Mouse (Mus musculus) MEL (cell line): Measurements from ENCODE around the gene Filip1l. TPM values are rescaled to one million over a fixed set of nuclear protein-coding genes. Genes with fewer than 3 reads are reported as not detected.

Experiments
- DNase-seq: peaks from one replicate; pipeline ENCODE4 v3.0.0; 2011; ENCODE audit warnings: low read depth, low spot score
- H3K27ac ChIP-seq: 2 replicates; pipeline ENCODE4 v1.5.1; 2012; ENCODE audit warnings: low read depth, mild to moderate bottlenecking, control low read depth, low read length, moderate library complexity; ENCODE audit not compliant: control insufficient read depth
- H3K27me3 ChIP-seq, 2 experiments: fragments of 150-350 bp in 1 of 2; sonication (generic) in 1 of 2; 2 replicates each; pipeline ENCODE4 v1.6.1; 2012; ENCODE audit warnings: low read length in 2 of 2, mild to moderate bottlenecking in 2 of 2, improper control_type of control experiment in 1 of 2, moderate library complexity in 1 of 2; ENCODE audit not compliant: insufficient read depth in 2 of 2, control insufficient read depth in 1 of 2
- H3K36me3 ChIP-seq, 2 experiments: 2 replicates each; pipeline ENCODE4 v1.6.1; 2012 to 2014; ENCODE audit warnings: low read length in 2 of 2, improper control_type of control experiment in 1 of 2, inconsistent platforms in 1 of 2, mild to moderate bottlenecking in 1 of 2; ENCODE audit not compliant: insufficient read depth in 2 of 2, control insufficient read depth in 1 of 2
- H3K4me1 ChIP-seq, 2 experiments: fragments of 150-350 bp in 1 of 2; sonication (generic) in 1 of 2; 2 replicates each; pipeline ENCODE4 v1.6.1; 2012; ENCODE audit warnings: low read length in 2 of 2, improper control_type of control experiment in 1 of 2, mild to moderate bottlenecking in 1 of 2; ENCODE audit not compliant: insufficient read depth in 2 of 2, control insufficient read depth in 1 of 2
- H3K4me3 ChIP-seq, 2 experiments: fragments of 150-350 bp in 1 of 2; sonication (generic) in 1 of 2; 2 replicates each; pipeline ENCODE4 v1.5.1; 2012; ENCODE audit warnings: low read depth in 2 of 2, low read length in 2 of 2, mild to moderate bottlenecking in 2 of 2, moderate library complexity in 2 of 2, control low read depth in 1 of 2, improper control_type of control experiment in 1 of 2; ENCODE audit not compliant: control insufficient read depth in 1 of 2, insufficient read depth in 1 of 2
- H3K79me2 ChIP-seq: 2 replicates; pipeline ENCODE4 v1.6.1; 2012; ENCODE audit warnings: mild to moderate bottlenecking, low read length, moderate library complexity; ENCODE audit not compliant: control insufficient read depth, poor library complexity, insufficient read depth
- H3K9ac ChIP-seq: 2 replicates; pipeline ENCODE4 v1.6.1; 2012; ENCODE audit warnings: low read depth, mild to moderate bottlenecking, control low read depth, low read length, moderate library complexity; ENCODE audit not compliant: control insufficient read depth, poor library complexity, severe bottlenecking
- H3K9me3 ChIP-seq: fragments of 150-350 bp; sonication (generic); replicated peaks from 2 replicates; pipeline ENCODE4 v1.6.1; 2012; ENCODE audit warnings: mild to moderate bottlenecking, low read length, improper control_type of control experiment, moderate library complexity; ENCODE audit not compliant: insufficient read depth
- E2F4 ChIP-seq: IDR thresholded peaks from 2 replicates; pipeline ENCODE4 v1.6.1; 2011; ENCODE audit warnings: low read depth, low read length, improper control_type of control experiment, borderline replicate concordance
- ETS1 ChIP-seq: IDR thresholded peaks from 2 replicates; pipeline ENCODE4 v1.6.1; 2012; ENCODE audit warnings: low read depth, mild to moderate bottlenecking, inconsistent platforms, low read length, improper control_type of control experiment, moderate library complexity
- GABPA ChIP-seq: IDR thresholded peaks from 2 replicates; pipeline ENCODE4 v1.6.1; 2012; ENCODE audit warnings: low read depth, mild to moderate bottlenecking, inconsistent platforms, low read length, improper control_type of control experiment, moderate library complexity
- GATA1 ChIP-seq: IDR thresholded peaks from 2 replicates; pipeline ENCODE4 v1.6.1; 2011; ENCODE audit warnings: low read depth, low read length, improper control_type of control experiment
- JUND ChIP-seq: IDR thresholded peaks from 2 replicates; pipeline ENCODE4 v1.6.1; 2011; ENCODE audit warnings: low read depth, mild to moderate bottlenecking, improper control_type of control experiment, low read length
- KAT2A ChIP-seq: conservative IDR thresholded peaks from 2 replicates; pipeline ENCODE4 v1.6.1; 2012; ENCODE audit warnings: low read depth, low read length, improper control_type of control experiment, inconsistent platforms
- MAFK ChIP-seq: IDR thresholded peaks from 2 replicates; pipeline ENCODE4 v1.6.1; 2011; ENCODE audit warnings: low read depth, mild to moderate bottlenecking, low read length, improper control_type of control experiment, borderline replicate concordance
- MAZ ChIP-seq: IDR thresholded peaks from 2 replicates; pipeline ENCODE4 v1.6.1; 2012; ENCODE audit warnings: low read depth, mild to moderate bottlenecking, inconsistent platforms, low read length, improper control_type of control experiment
- MEF2A ChIP-seq: IDR thresholded peaks from 2 replicates; pipeline ENCODE4 v1.6.1; 2014; ENCODE audit warnings: low read depth, mild to moderate bottlenecking, inconsistent platforms, low read length, improper control_type of control experiment; ENCODE audit not compliant: poor library complexity, insufficient replicate concordance, severe bottlenecking; ENCODE audit errors: extremely low read depth
- MXI1 ChIP-seq: IDR thresholded peaks from 2 replicates; pipeline ENCODE4 v1.6.1; 2011; ENCODE audit warnings: mild to moderate bottlenecking, low read depth, low read length, improper control_type of control experiment
- MYB ChIP-seq: IDR thresholded peaks from 2 replicates; pipeline ENCODE4 v1.6.1; 2011; ENCODE audit warnings: mild to moderate bottlenecking, low read depth, low read length, improper control_type of control experiment
- NRF1 ChIP-seq: IDR thresholded peaks from 2 replicates; pipeline ENCODE4 v1.6.1; 2014; ENCODE audit warnings: low read depth, mild to moderate bottlenecking, inconsistent platforms, low read length, improper control_type of control experiment, moderate library complexity; ENCODE audit not compliant: poor library complexity, insufficient read depth, severe bottlenecking
- POLR2A ChIP-seq, 2 experiments: IDR thresholded peaks; 2 replicates each; pipeline ENCODE4 v1.6.1; 2011 to 2012; ENCODE audit warnings: low read length in 2 of 2, mild to moderate bottlenecking in 2 of 2, control low read depth in 1 of 2, improper control_type of control experiment in 1 of 2, low read depth in 1 of 2, moderate library complexity in 1 of 2; ENCODE audit not compliant: control insufficient read depth in 1 of 2, insufficient read depth in 1 of 2, poor library complexity in 1 of 2
- POLR2AphosphoS2 ChIP-seq: IDR thresholded peaks from 2 replicates; pipeline ENCODE4 v1.6.1; 2011; ENCODE audit warnings: low read length, improper control_type of control experiment
- POLR2AphosphoS5 ChIP-seq: IDR thresholded peaks from 2 replicates; pipeline ENCODE4 v1.6.1; 2012; ENCODE audit warnings: low read depth, borderline replicate concordance, mild to moderate bottlenecking, inconsistent platforms, low read length, moderate library complexity, mixed read lengths
- RAD21 ChIP-seq: IDR thresholded peaks from 2 replicates; pipeline ENCODE4 v1.6.1; 2011; ENCODE audit warnings: mild to moderate bottlenecking, low read depth, low read length, improper control_type of control experiment
- RCOR1 ChIP-seq: IDR thresholded peaks from 2 replicates; pipeline ENCODE4 v1.6.1; 2012; ENCODE audit warnings: low read depth, mild to moderate bottlenecking, inconsistent platforms, low read length, improper control_type of control experiment
- SIN3A ChIP-seq: IDR thresholded peaks from 2 replicates; pipeline ENCODE4 v1.6.1; 2012; ENCODE audit warnings: low read length, improper control_type of control experiment, inconsistent platforms
- TAL1 ChIP-seq: IDR thresholded peaks from 2 replicates; pipeline ENCODE4 v1.6.1; 2012; ENCODE audit warnings: mild to moderate bottlenecking, inconsistent platforms, low read length, moderate library complexity, mixed read lengths
- TCF12 ChIP-seq: IDR thresholded peaks from 2 replicates; pipeline ENCODE4 v1.6.1; 2014; ENCODE audit warnings: low read depth, mild to moderate bottlenecking, inconsistent platforms, low read length, improper control_type of control experiment, moderate library complexity
- USF1 ChIP-seq: IDR thresholded peaks from 2 replicates; pipeline ENCODE4 v1.6.1; 2014; ENCODE audit warnings: low read depth, mild to moderate bottlenecking, inconsistent platforms, low read length, improper control_type of control experiment, moderate library complexity
- USF2 ChIP-seq, 2 experiments: IDR thresholded peaks; 2 replicates each; pipeline ENCODE4 v1.6.1; 2011 to 2012; ENCODE audit warnings: improper control_type of control experiment in 2 of 2, low read length in 2 of 2, borderline replicate concordance in 1 of 2, inconsistent platforms in 1 of 2, low read depth in 1 of 2, mild to moderate bottlenecking in 1 of 2; ENCODE audit not compliant: insufficient read depth in 1 of 2
- ZC3H11A ChIP-seq: IDR thresholded peaks from 2 replicates; pipeline ENCODE4 v1.6.1; 2012; ENCODE audit warnings: low read depth, mild to moderate bottlenecking, inconsistent platforms, low read length, improper control_type of control experiment
- ZMIZ1 ChIP-seq: IDR thresholded peaks from 2 replicates; pipeline ENCODE4 v1.6.1; 2012; ENCODE audit warnings: low read depth, mild to moderate bottlenecking, inconsistent platforms, low read length, improper control_type of control experiment, moderate library complexity
- polyA plus RNA-seq, 2 experiments: library from polyadenylated mRNA; stranded (reverse) in 1 of 2; unstranded in 1 of 2; fragments of >175 nt in 1 of 2; fragments of >200 nt in 1 of 2; gene quantifications; 2 replicates each; pipeline versions ENCODE4 v1.2.1 to v1.2.4; 2012; ENCODE audit warnings: low replicate concordance in 2 of 2, low read depth in 1 of 2; ENCODE audit not compliant: insufficient read length in 2 of 2, insufficient read depth in 1 of 2, missing spikeins in 1 of 2
- total RNA-seq: library from RNA; depleted of rRNA; stranded (reverse); fragments of 300-350 nt; gene quantifications from 2 replicates; pipeline ENCODE4 v1.2.3, GENCODE M21; 2012; rRNA removed

The Filip1l gene
- total RNA-seq (0.27 and 0.39 TPM in 2 replicates), polyA plus RNA-seq (1 to 10 TPM in 1 of 2 experiments, not detected in 1; 1.8 TPM)

GRCm38 (mm10) chr16:57352751-57353150 is at the start of gene Filip1l:
Filip1l (plus strand) TSS chr16:57353093.
- no peak within 1 kb of the TSS for H3K9ac ChIP-seq
- H3K27me3 ChIP-seq = no peaks in the 10 kb centered on the region
- H3K4me3 ChIP-seq = no peak within 1 kb of the TSS
- H3K36me3 ChIP-seq = no peaks in the 10 kb centered on the region
- H3K4me1 ChIP-seq = no peaks in the 10 kb centered on the region
- TF ChIP-seq SIN3A (no peak), POLR2AphosphoS5 (no peak), MAFK (no peak), GATA1 (no peak), ZMIZ1 (no peak), MAZ (no peak), MEF2A (no peak), E2F4 (no peak), POLR2AphosphoS2 (no peak), TAL1 (no peak)
- no peak for DNase-seq
- no peaks in the 10 kb centered on the region for H3K79me2 ChIP-seq
- no peaks in the 10 kb centered on the region for H3K9me3 ChIP-seq
- H3K27ac ChIP-seq = no peak within 1 kb of the TSS

GRCm38 (mm10) chr16:57303716-57304115 is 49.2 kb upstream of the Filip1l start:
- H3K9me3 ChIP-seq = no peaks in the 10 kb centered on the region
- no peaks in the 10 kb centered on the region for H3K27me3 ChIP-seq
- no peak overlapping the region for H3K27ac ChIP-seq
- TF ChIP-seq USF2 (IDR thresholded peaks at IDR 0.05; ENCODE audit: borderline replicate concordance in 1 of 2, insufficient read depth in 1 of 2, low read depth in 1 of 2, low read length in 2 of 2) (no peak), GABPA (no peak), JUND (no peak), MXI1 (no peak), KAT2A (no peak), RCOR1 (no peak), MYB (no peak), RAD21 (no peak), ZC3H11A (no peak), POLR2A (IDR thresholded peaks at IDR 0.05; ENCODE audit: control insufficient read depth in 1 of 2, insufficient read depth in 1 of 2, low read depth in 1 of 2, low read length in 2 of 2, poor library complexity in 1 of 2) (no peak), NRF1 (no peak), TCF12 (no peak), E2F4 (no peak), USF1 (no peak), ETS1 (no peak)
- peaks cover 0 to 2% of the 10 kb centered on the region in 2 experiments; a peak in 1 of 4 replicates for H3K36me3 ChIP-seq
- peaks cover 0 to 2% of the 10 kb centered on the region in 2 experiments; a peak in 1 of 4 replicates for H3K4me1 ChIP-seq
- H3K4me3 ChIP-seq = no peak overlapping the region
- no peaks in the 10 kb centered on the region for H3K79me2 ChIP-seq
- H3K9ac ChIP-seq = no peak overlapping the region
- DNase-seq = no peak
